ENCODE assay signal across 23 mouse cellular contexts in the genomic region with DNA sequence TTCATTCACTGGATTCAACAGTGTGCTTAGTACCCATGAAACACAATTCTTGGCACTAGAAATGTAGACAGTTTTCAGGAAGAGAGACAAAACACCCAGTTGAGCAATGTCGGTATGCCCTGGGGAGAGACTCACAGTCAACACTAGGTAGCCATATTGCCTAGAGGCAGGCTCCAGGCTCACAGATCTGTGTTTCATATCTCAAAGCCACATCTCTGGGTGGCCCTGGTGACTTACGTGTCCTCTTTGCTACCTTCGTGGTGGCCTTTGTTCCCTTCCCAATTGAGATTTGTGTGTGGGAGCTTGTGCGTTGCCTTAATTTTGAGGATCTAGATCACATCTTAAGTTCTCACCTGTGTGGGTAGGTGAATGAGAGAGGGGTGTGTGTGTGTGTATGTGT. TPM values are rescaled to one million over a fixed set of nuclear protein-coding genes. Genes with fewer than 3 reads are reported as not detected.
DNase-seq lines count a peak whose midpoint lies in the region; ATAC-seq and TF ChIP-seq lines count a peak whose summit lies in the region.
"Had no signal": no experiment of that assay in that cellular context is flagged by ENCODE, and none has a peak within 500 bp of the region (broad histone marks: within the 10 kb centered on the region; RNA-seq: fewer than 3 reads in every experiment).

No protein-coding gene starts in this region.

- no peaks in the 10 kb centered on the region for H3K9me3 ChIP-seq in MEL (replicated peaks; ENCODE audit: insufficient read depth, low read length)
- no peaks in the 10 kb centered on the region for H3K9me3 ChIP-seq in liver, embryonic 13.5 days (replicated peaks)
- H3K9me3 ChIP-seq: embryonic facial prominence, embryonic 13.5 days; forebrain, embryonic 10.5 days; heart, embryonic 10.5 days had no signal

- DNase-seq in heart, adult 11 months = peak; percentile 71
- no peak for DNase-seq in heart, postnatal 10 days
- DNase-seq in MEL (ENCODE audit: low read depth, low spot score) = peak; percentile 40
- no peak for DNase-seq in liver, embryonic 13.5 days
- no peak for DNase-seq in spleen, postnatal 36 days (ENCODE audit: low spot score in 2 of 2)
- no peak for DNase-seq in urinary bladder, postnatal 4 days (ENCODE audit: low spot score in 2 of 2)
- DNase-seq: adrenal gland, adult 8-10 months; adrenal gland, postnatal 36 days; cerebellum, adult 11 months; cerebellum, adult 9-10 months; cerebellum, postnatal 36 days; gastrocnemius, postnatal 36 days; heart, adult 18-20 months; heart, postnatal 14 days had no signal

- no peak; the same call in 1 of the 2 replicates for ATAC-seq in liver, embryonic 13.5 days (ENCODE audit: low read depth)
- ATAC-seq in megakaryocyte progenitor cell, adult 5-6 weeks (replicated peaks; ENCODE audit: poor library complexity) = 0 out of 2 replicates have a peak, but pooled peaks have one; percentile 26
- ATAC-seq: forebrain, embryonic 14.5 days had no signal

- H3K9ac ChIP-seq in MEL (ENCODE audit: control insufficient read depth, low read depth, low read length, poor library complexity, severe bottlenecking) = no peak overlapping the region
- peak overlapping the region; percentile 39; the same call in 1 of the 2 replicates for H3K9ac ChIP-seq in liver, embryonic 13.5 days
- H3K9ac ChIP-seq: embryonic facial prominence, embryonic 13.5 days; hindbrain, embryonic 14.5 days had no signal

- H3K27me3 ChIP-seq in MEL (ENCODE audit: control insufficient read depth in 1 of 2, insufficient read depth in 2 of 2, low read length in 2 of 2) = no peaks in the 10 kb centered on the region
- H3K27me3 ChIP-seq in liver, embryonic 13.5 days = peaks cover 18% of the 10 kb centered on the region
- H3K27me3 ChIP-seq: embryonic facial prominence, embryonic 13.5 days had no signal

- WGBS in liver, embryonic 13.5 days (ENCODE audit: insufficient replicate concordance) = 58% methylated on average over 4 of the region's 4 CpGs

- TF ChIP-seq CTCF in MEL (IDR thresholded peaks at IDR 0.05 in 2 of 3, conservative IDR thresholded peaks at IDR 0.05 in 1 of 3; ENCODE audit: control insufficient read depth in 1 of 3, insufficient read depth in 1 of 3, low read depth in 2 of 3, low read length in 3 of 3, poor library complexity in 1 of 3, severe bottlenecking in 1 of 3) = no peak

- peaks cover 0 to 9% of the 10 kb centered on the region in 2 experiments; a peak in 2 of 4 replicates for H3K36me3 ChIP-seq in MEL (ENCODE audit: control insufficient read depth in 1 of 2, insufficient read depth in 2 of 2, low read length in 2 of 2)
- no peaks in the 10 kb centered on the region for H3K36me3 ChIP-seq in liver, embryonic 13.5 days
- H3K36me3 ChIP-seq: embryonic facial prominence, embryonic 13.5 days; forebrain, embryonic 10.5 days; heart, embryonic 10.5 days had no signal

- intact Hi-C loops in heart, postnatal 10 days (cut with DNase I) = no loop called here

- peak overlapping the region; percentile 60 for H3K4me2 ChIP-seq in liver, embryonic 13.5 days
- H3K4me2 ChIP-seq: embryonic facial prominence, embryonic 13.5 days; hindbrain, embryonic 14.5 days had no signal

- no peak overlapping the region for H3K4me3 ChIP-seq in MEL (ENCODE audit: control insufficient read depth in 1 of 2, insufficient read depth in 1 of 2, low read depth in 2 of 2, low read length in 2 of 2)
- H3K4me3 ChIP-seq in liver, embryonic 13.5 days (replicated peaks) = no peak overlapping the region
- H3K4me3 ChIP-seq: embryonic facial prominence, embryonic 13.5 days; forebrain, embryonic 10.5 days; heart, embryonic 10.5 days had no signal

- TF ChIP-seq RAD21 in MEL (IDR thresholded peaks at IDR 0.05; ENCODE audit: low read depth, low read length) = no peak

- H3K79me2 ChIP-seq in MEL (ENCODE audit: control insufficient read depth, insufficient read depth, low read length, poor library complexity) = no peaks in the 10 kb centered on the region

- TF ChIP-seq EP300 in MEL (IDR thresholded peaks at IDR 0.05; ENCODE audit: low read depth in 1 of 2, low read length in 2 of 2) = no peak

- peaks cover 0 to 13% of the 10 kb centered on the region in 2 experiments; a peak in 3 of 4 replicates for H3K4me1 ChIP-seq in MEL (ENCODE audit: control insufficient read depth in 1 of 2, insufficient read depth in 2 of 2, low read length in 2 of 2)
- peaks cover 27% of the 10 kb centered on the region for H3K4me1 ChIP-seq in liver, embryonic 13.5 days (replicated peaks)

- H3K27ac ChIP-seq in MEL (ENCODE audit: control insufficient read depth, low read depth, low read length) = peak overlapping the region; percentile 39; the same call in 1 of the 2 replicates
- 0 out of 2 replicates have a peak overlapping the region, but pooled peaks have one; percentile 52 for H3K27ac ChIP-seq in liver, embryonic 13.5 days
- H3K27ac ChIP-seq: embryonic facial prominence, embryonic 13.5 days; forebrain, embryonic 10.5 days; heart, embryonic 10.5 days; hindbrain, embryonic 14.5 days had no signal

- no peak for TF ChIP-seq POLR2A in MEL (IDR thresholded peaks at IDR 0.05; ENCODE audit: control insufficient read depth in 1 of 2, insufficient read depth in 1 of 2, low read depth in 1 of 2, low read length in 2 of 2, poor library complexity in 1 of 2)

TF ChIP-seq in MEL, 35 proteins besides CTCF, POLR2A, EP300 and RAD21:
- TF ChIP-seq E2F4 (IDR thresholded peaks at IDR 0.05; ENCODE audit: borderline replicate concordance, low read depth, low read length) = no peak
- TF ChIP-seq GATA1 (IDR thresholded peaks at IDR 0.05; ENCODE audit: low read depth, low read length) = peak; percentile 42; the same call in 1 of the 2 replicates

RNA-seq across cellular contexts. Expression of a gene that starts 9.7 kb away (rescaled TPM):
- 10 to 100 TPM; 61.5 to 62.0 TPM for total RNA-seq in heart, postnatal 10 days (2021)
- total RNA-seq in MEL (2012; rRNA removed) = 49.8 and 54.3 TPM in 2 replicates
- polyA plus RNA-seq in MEL (2012; ENCODE audit: insufficient read depth in 1 of 2, insufficient read length in 2 of 2, low read depth in 1 of 2, low replicate concordance in 2 of 2, missing spikeins in 1 of 2) = 100 to 1,000 TPM in 1 of 2 experiments, not detected in 1; 110 TPM
- polyA plus RNA-seq in liver, embryonic 13.5 days (2015; fragmentation: Nextera tagmentation; extraction: Ambion mirVana) = 101 and 115 TPM in 2 replicates
- 61.7 and 79.5 TPM in 2 replicates for total RNA-seq in megakaryocyte progenitor cell, adult 5-6 weeks (2015)
- 93.5 and 120 TPM in 2 replicates for total RNA-seq in megakaryocyte progenitor cell, adult 5-6 weeks (2017)

RNA-seq across cellular contexts. Expression of a gene that starts 57.2 kb away (rescaled TPM):
- not detected for total RNA-seq in heart, postnatal 10 days (2021)
- not detected in 2 replicates for total RNA-seq in MEL (2012; rRNA removed)
- polyA plus RNA-seq in MEL (2012; ENCODE audit: insufficient read depth in 1 of 2, insufficient read length in 2 of 2, low read depth in 1 of 2, low replicate concordance in 2 of 2, missing spikeins in 1 of 2) = under 1 TPM in 1 of 2 experiments, not detected in 1; 0.03 TPM
- 0.07 and 0.09 TPM in 2 replicates for polyA plus RNA-seq in liver, embryonic 13.5 days (2015; fragmentation: Nextera tagmentation; extraction: Ambion mirVana)
- not detected in 2 replicates for total RNA-seq in megakaryocyte progenitor cell, adult 5-6 weeks (2015)
- not detected in 2 replicates for total RNA-seq in megakaryocyte progenitor cell, adult 5-6 weeks (2017)
- total RNA-seq: gastrocnemius, adult 8-10 months; gastrocnemius, postnatal 36 days; heart, adult 18-20 months; hematopoietic stem cell, adult 5-6 weeks had no signal
- polyA plus RNA-seq: heart, embryonic 14.5 days had no signal

Comparison
In these comparisons a context has a peak if more than half of its experiments do, and no peak if none do; other contexts are left out.
1. DNase-seq: peak in heart, adult 11 months (single experiment) and MEL (single experiment); none in heart, postnatal 10 days (0 of 2), liver, embryonic 13.5 days (single experiment), spleen, postnatal 36 days (0 of 2) and urinary bladder, postnatal 4 days (0 of 2).